Mouse (Mus musculus): ENCODE data around the gene 4930433I11Rik. TPM values are rescaled to one million over a fixed set of nuclear protein-coding genes. Genes with fewer than 3 reads are reported as not detected.
"Not testable (repeated sequence)": the region's sequence is repeated elsewhere in the genome, so short reads cannot be mapped to it uniquely, and the experiment has no call there.

Gene 4930433I11Rik
- polyA plus RNA-seq (2012; ENCODE audit: insufficient read depth, insufficient read length, missing spikeins) = not detected in 2 replicates

DNA sequence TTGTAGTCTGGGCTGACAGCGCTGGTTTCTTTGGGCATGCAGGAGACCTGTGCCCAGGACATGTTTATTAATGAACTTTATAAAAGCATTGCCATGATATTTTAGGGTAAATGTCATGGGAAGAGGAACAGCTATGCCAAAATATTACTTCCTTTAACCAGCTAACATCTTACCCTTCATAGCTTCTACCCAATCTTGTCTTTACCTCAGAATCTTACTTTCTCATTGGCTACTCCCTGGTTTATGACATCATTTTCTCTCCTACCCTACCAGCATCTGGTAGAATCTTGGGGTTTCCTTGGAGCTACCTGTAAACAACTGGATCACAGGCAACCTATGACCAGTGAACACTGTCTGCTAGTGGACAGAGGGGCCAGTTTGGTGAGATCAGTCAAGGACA is at the start of gene 4930433I11Rik:
TSS of gene 4930433I11Rik (plus strand) at position 301 of the 400 bp plus-strand sequence.
- no peak within 1 kb of the TSS for H3K4me3 ChIP-seq (ENCODE audit: insufficient read depth, low read length)

GRCm38 (mm10) chr7:40939371-40939770 is 48.0 kb upstream of the 4930433I11Rik start:
- no peaks in the 10 kb centered on the region for H3K4me1 ChIP-seq (ENCODE audit: control insufficient read depth, insufficient read depth, low read length)
- no peak overlapping the region for H3K27ac ChIP-seq (ENCODE audit: insufficient read depth, low read depth, low read length)
- no peak overlapping the region for H3K4me3 ChIP-seq (ENCODE audit: insufficient read depth, low read length)
- TF ChIP-seq POLR2A (IDR thresholded peaks at IDR 0.05; ENCODE audit: borderline replicate concordance, low read depth, low read length) = no peak
- no peak for TF ChIP-seq CTCF (IDR thresholded peaks at IDR 0.05; ENCODE audit: low read depth, low read length)

More for the DNA sequence above, at the start of gene 4930433I11Rik:
- no peaks in the 10 kb centered on the region for H3K4me1 ChIP-seq (ENCODE audit: control insufficient read depth, insufficient read depth, low read length)
- TF ChIP-seq POLR2A (IDR thresholded peaks at IDR 0.05; ENCODE audit: borderline replicate concordance, low read depth, low read length) = no peak
- TF ChIP-seq CTCF (IDR thresholded peaks at IDR 0.05; ENCODE audit: low read depth, low read length) = no peak
- H3K27ac ChIP-seq (ENCODE audit: insufficient read depth, low read depth, low read length) = no peak within 1 kb of the TSS

DNA sequence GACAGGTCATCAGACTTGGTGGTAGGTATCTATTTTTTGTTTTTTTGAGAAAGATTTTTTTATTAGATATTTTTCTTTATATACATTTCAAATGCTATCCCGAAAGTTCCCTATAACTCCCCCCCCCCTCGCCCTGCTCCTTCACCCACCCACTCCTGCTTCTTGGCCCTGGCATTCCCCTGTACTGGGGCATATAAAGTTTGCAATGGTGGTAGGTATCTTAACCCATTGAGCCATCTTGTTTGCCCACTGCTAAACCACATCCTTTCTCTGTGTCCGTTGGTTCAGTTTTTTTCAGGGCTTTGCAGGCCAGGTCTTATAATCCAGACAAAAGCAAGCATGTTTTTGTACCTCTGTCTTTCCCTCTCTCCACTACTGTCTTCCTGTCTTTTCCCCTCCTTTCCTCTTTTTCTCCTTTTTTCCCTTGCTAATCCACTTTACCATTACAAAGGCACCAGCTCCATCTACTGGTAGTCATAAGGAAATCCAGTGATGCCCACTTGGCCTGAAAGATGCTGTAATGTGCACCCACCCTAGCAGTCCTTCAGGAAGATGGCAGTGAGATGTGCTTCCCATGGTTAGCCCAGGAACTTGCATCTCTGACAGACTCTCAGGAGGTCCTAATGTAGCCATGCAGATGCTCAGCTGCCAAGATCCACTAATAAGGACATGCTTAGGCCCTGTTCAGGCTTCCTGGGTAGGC is 45.0 kb upstream of the 4930433I11Rik start:
- H3K27ac ChIP-seq (ENCODE audit: insufficient read depth, low read depth, low read length) = no peak overlapping the region
- no peak overlapping the region for H3K4me3 ChIP-seq (ENCODE audit: insufficient read depth, low read length)
- no peaks in the 10 kb centered on the region for H3K4me1 ChIP-seq (ENCODE audit: control insufficient read depth, insufficient read depth, low read length)
- TF ChIP-seq CTCF (IDR thresholded peaks at IDR 0.05; ENCODE audit: low read depth, low read length) (no peak), POLR2A (IDR thresholded peaks at IDR 0.05; ENCODE audit: borderline replicate concordance, low read depth, low read length) (no peak)

- not testable (repeated sequence) for H3K27ac ChIP-seq (ENCODE audit: insufficient read depth, low read depth, low read length); H3K4me3 ChIP-seq (ENCODE audit: insufficient read depth, low read length); H3K4me1 ChIP-seq (ENCODE audit: control insufficient read depth, insufficient read depth, low read length)
Observed at GRCm38 (mm10) chr7:41032419-41032818, 45.1 kb downstream of the 4930433I11Rik start, which contains the start of gene Gm4884. Gene Gm4884 (plus strand): TSS chr7:41032719.

- H3K4me1 ChIP-seq (ENCODE audit: control insufficient read depth, insufficient read depth, low read length); H3K27ac ChIP-seq (ENCODE audit: insufficient read depth, low read depth, low read length); H3K4me3 ChIP-seq (ENCODE audit: insufficient read depth, low read length): not testable (repeated sequence)
Observed at GRCm38 (mm10) chr7:41044058-41044457, 56.7 kb downstream of the 4930433I11Rik start.

Other genes starting within 250 kb of the 4930433I11Rik start
- not detected in 2 replicates for gene Vstm2b, start 89.2 kb upstream of the 4930433I11Rik start, polyA plus RNA-seq (2012; ENCODE audit: insufficient read depth, insufficient read length, missing spikeins)
- gene Gm4884, start 45.2 kb downstream of the 4930433I11Rik start, polyA plus RNA-seq (2012; ENCODE audit: insufficient read depth, insufficient read length, missing spikeins) = not detected in 2 replicates
- gene Gm5592, start 166.3 kb downstream of the 4930433I11Rik start, polyA plus RNA-seq (2012; ENCODE audit: insufficient read depth, insufficient read length, missing spikeins) = not detected in 2 replicates